Mouse (Mus musculus): ENCODE measurements at regions not wholly inside any gene's neighbourhood (a gene's known extent, or its start where the extent isn't known, plus 50 kb on each side); places are given as distances from the start of the nearest gene placed in this dataset.

DNA sequence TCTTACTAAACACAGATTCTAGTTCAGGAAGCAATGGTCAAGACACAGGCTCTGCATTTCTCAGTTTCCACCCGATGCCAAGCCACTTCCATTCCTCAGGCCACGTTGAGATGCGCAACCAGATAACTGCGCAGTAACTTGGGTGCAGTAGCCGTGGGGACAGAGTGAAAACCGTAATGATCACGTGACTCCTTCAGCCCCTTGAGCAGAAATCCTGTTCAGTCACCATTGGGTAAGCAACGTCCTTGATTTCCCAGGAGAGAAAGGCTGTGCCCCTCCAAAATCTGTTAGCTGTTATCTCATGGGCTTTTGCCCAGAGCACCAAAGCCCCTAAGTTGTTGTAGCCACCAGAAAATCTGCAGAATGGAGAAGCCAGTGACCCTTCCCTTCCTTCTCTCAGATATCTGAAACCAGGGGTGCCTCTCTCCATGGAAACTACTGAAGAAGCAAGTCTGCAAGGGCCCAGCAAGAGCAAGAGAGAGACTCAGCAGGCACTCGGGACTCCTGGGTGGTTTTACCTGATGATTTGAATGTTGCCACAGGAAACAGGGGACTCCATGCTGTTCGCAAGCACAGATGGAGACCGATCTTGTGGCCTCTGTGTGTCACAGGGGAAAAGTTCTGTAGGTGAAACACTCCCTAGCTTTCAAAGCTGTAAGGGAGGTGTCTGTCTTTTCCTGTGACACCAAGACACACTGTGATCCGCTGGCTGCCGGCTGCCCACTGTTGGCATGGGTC is 126.7 kb downstream of the Lmo4 start:
- DNase-seq (ENCODE audit: low read depth, low spot score): no peak

DNA sequence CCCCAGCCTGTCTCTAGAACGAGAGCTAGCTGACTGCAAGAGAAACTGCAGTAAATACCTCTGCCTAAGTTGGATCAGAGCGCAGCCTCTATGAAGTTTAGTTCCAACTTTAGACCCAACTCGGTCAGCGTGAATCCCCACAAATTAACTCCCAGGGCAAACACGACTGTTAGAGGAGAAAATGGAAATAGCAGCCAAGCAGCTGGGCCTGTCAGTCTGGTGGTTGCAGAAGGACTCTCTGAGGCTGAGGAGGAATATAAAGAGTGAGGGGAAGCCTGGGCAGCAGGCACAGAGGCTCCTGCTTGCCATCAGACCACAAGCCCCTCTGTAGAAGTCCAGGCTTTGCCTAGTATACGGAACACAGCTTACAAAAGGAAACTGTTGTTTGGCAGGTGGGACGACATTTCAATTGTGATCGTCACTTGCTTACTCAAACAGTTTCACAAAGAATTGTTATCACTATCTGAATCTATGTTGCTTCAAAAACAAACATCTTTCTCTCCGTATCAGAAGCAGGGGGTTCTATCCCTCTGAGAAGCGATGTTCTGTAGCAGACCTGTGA is 135.0 kb downstream of the Lmo4 start:
- DNase-seq (ENCODE audit: low read depth, low spot score): no peak

DNA sequence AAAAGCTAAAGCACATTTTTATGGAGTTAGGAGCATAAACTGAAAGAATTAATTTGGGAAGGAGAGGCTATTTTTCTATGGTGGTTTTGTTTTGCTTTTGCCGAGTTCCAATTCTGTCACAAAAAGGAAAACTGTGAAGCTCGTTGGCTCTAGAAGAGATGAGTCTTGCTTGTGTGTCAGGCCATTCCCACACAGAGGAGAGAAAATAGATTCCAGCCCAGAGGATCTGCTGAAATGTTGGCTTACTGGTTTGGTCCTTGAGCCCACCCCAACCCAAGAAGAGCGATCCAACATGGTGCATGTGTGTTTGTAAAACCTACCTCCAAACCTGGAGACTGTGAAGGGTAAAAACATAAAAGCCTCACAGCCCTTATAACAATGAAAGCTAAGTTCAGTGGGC is 138.0 kb downstream of the Lmo4 start:
- no peak for DNase-seq (ENCODE audit: low read depth, low spot score)

DNA sequence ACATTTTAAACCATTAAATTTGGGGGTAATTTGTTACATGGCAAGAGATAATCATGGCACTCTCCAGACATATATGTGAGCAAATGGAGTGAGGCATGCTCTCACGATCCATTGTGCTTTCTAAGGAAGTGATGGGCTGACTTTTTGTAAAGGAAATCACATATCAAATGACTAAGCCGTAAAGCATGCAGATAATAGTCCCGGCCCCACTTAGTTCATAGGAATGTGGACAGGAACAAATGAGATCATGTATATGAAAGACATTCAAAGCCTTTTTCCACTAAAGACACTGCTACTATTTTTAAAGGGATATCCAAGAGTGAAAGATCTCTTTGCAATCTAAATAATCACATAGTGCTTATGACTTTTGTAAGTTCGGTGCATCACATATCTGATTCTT is 146.9 kb downstream of the Lmo4 start:
- DNase-seq (ENCODE audit: low read depth, low spot score): no peak

DNA sequence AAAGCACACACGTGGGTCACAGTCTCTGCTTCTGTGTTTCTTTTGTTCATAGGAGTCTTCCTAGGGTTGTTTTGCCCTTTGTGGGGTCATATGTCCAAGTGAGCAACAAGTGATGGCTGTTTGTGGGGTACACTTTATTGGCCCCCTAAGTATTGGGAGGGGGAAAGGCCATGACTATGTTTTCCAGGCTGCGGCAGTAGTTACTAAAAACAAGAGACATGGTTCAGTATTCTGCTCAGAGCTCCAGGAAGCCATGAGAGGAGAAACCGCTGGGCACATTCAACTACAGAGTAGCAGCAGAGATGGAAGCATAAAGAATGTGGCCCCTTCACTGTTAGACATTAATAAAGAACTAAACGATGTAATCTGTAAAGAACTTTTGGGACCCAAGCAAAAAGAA is 154.7 kb downstream of the Lmo4 start:
- no peak for DNase-seq (ENCODE audit: low read depth, low spot score)

DNA sequence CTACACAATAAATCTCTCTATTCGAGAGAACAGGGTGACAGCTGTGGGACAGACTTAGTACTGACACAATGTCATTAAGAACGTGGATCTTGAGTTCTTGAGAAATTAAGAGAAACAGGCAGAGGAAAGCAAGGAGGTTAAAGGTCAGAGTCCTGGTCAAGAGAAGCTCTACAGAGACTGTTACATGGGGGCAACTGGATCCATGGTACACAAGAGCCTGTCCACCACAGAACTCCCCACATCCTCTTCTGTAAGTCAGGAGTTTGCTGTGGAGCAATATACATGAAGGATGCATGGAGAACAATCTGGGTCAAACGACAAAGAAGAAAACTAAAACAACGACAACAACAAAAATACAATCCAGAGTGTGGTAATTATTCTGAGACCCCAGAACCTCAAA is 155.8 kb downstream of the Lmo4 start:
- DNase-seq (ENCODE audit: low read depth, low spot score): no peak

DNA sequence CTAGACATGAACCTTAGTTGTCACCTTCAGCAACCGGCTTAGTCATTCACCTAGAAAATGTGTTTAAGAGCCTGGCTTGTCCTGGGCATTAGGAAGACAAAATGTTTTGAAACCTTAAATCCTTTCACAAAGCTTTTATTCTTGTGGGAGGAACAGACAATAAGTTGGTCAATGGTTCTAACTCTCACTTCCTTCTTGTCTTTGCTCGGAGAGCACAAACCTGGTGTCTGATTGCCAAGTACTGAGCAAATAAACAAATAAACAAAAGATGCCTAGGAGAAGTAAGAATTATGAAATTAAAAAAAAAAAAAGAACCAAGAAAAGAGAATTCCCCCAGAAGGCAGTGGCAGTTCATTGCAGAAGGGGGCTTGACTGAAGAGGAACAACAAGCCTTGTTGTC is 160.7 kb downstream of the Lmo4 start:
- no peak for DNase-seq (ENCODE audit: low read depth, low spot score)

DNA sequence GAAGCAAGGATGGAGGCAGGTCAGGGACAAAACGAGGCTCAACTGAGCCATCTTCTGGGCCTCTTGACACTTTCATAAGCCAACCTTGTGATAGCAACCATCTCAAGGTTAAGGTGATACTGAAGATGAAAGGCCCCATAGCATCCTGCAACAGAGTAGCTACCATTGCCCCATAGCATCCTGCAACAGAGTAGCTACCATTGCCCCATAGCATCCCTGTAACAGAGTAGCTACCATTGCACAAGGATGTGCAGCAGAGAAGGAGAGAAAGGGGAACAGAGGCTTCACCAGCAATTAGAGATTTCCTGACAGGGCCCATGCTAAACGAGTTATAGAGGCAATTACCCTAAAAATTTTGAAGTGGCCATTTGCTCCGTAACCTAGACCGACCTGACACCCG is 163.2 kb downstream of the Lmo4 start:
- no peak for DNase-seq (ENCODE audit: low read depth, low spot score)

DNA sequence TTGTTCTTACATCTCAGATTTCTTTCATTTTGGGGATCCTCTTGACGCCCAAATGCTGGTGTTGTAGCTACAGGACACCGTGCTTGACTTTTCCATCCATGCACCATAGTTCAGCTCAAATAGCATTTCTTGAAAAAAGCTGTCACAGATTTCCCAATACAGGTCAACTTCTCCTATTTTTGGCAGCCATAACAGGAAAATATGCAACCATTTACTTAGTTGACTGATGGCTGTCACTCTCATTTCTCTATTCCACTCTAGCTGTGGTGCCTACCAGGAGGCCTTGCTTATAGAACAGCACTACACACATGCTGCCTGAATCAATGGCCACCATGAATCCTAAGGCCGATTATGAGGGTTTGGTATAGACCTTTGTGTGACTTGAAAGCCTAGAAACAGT is 165.5 kb downstream of the Lmo4 start:
- DNase-seq (ENCODE audit: low read depth, low spot score): no peak

DNA sequence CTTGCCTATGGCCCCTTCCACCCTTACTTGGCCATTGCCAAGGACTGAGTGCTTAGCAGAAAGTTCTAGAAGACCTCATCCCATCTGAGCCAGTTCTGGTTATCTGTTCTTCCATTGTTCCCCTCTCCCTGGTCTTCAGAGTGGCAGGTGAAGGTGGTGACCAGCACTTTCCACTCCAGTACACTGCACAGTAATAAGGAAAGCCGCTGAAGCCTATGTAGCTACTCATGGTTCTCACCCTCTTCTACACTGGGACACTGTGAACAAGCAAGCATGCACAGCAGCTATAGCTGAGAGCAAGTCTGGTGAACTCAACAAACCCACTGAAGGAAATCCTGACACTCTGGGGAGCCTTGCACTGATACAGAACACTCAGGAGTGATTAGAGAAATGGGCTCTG is 175.4 kb downstream of the Lmo4 start:
- DNase-seq (ENCODE audit: low read depth, low spot score): no peak

DNA sequence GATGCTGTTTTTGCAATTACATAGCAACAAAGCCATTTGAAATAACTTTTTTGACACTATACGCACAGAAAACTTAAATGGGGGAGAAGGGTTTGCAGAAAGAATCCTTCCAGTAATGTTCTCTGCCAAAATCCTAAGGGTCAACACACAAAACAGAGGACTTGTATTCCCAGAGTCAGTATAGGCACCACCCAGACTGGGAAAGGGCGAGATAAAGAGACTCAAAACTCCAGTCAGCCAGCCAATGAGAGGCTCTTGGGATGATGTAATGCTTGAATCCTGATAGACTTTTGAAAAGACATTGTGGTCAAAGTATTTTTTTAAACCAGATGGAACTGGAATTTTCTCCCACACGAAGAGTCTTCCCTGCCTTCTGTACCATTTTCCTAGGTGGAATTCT is 175.9 kb downstream of the Lmo4 start:
- DNase-seq (ENCODE audit: low read depth, low spot score): no peak

DNA sequence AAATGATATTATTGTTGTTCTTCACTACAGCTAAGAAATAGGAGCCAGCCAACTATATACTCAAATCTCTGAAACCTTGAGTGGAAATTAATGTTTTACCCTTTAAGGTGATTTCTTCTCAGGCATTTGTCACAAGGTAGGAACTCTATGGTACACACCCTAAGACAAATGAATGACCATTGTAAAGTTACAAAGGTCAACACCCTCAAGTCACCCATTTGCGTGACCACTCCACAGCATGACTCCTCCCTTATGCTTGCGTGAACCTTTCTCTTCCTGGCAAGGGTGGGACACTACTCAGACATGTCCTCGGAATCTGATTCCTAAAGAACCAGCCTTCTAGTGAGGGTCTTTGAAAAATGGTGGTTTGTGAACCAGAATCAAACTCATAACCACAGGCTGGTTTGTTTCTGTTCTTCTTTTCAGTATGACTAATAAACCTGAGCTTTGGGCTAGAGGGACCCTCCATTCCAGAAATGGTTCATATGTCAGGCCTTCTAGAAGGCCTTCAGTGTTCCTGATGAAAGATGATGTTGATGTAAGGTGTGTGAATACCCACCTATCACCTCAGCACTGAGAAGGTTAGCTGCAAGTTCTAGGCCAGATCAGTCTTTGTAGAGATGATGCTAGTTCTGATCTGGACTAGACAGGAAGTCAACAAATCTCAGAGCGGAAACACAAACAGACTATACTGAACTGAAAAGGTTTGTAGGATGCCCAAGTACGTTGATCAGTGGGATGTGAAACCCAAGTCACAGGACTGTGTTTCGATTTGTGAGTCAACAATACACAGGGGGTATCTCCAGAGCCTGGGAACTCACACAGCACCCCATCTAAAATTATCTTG is 177.7 kb downstream of the Lmo4 start:
- no peak for DNase-seq (ENCODE audit: low read depth, low spot score)

DNA sequence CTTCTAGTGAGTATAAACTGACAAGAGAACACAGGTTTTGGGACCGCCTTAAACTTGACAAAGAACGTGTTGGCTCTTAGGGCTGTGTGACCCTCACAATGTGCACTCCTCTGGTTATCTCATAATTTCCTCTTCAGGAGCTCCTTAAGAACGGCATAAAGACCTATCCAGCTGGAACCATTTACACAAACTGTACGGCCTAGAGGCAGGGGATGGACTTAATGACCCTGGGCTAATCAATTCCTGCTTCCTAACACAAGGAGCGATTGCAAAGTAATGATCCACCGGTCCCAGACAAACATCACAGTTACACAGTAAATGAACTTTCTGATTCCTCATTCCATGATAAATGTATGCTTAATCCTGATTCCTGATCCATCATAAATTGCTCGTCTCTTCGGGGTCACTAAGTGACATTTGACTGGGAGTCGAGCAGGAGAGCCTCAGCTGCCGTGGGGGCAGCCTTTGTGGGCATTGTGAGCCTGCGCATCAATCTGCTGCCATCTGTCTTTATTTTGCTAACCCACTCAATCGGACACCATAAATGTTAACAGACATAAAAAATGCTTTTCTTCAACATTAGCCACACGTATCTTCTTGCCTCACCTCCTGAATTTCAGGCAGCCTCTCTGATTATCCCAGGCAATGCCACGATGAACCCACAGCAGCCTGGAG is 179.4 kb downstream of the Lmo4 start:
- DNase-seq (ENCODE audit: low read depth, low spot score): no peak

DNA sequence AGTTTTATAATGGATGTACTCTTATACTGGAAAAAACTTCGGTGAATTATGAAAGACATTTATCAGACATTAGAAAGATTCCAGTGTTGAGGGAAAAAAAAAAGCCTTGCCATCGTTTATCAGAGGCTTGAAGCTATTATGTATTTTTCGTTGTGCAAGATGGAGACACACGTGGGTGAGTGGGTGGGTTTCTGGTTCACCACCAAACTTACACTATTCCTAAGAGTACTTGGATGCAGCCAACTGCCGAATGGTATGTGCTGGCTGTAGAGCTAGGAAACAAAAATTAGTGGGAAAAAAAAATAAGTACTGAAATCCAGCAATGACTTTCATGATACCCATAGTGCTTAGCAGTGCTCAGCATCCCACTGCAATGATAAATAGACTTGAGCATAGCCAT is 180.8 kb downstream of the Lmo4 start:
- DNase-seq (ENCODE audit: low read depth, low spot score): no peak

DNA sequence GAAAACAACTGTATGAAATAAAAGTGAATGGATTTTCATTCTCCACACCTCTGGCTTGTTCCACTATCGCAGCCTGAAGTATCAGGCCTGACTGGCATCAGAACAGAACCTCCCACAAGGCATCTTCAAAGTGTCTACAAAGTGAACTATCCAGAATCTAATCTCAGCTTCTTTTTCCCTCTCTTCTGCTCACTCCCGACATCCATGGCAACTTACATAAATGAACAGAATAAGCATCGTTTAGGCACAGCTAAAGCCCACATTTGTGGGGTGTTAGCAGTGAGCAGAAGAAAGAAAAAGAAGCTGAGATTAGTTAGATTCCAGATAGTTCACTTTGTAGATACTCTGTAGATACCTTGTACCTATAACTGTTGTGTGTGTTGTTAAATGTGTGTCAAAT is 182.0 kb downstream of the Lmo4 start:
- DNase-seq (ENCODE audit: low read depth, low spot score): no peak

DNA sequence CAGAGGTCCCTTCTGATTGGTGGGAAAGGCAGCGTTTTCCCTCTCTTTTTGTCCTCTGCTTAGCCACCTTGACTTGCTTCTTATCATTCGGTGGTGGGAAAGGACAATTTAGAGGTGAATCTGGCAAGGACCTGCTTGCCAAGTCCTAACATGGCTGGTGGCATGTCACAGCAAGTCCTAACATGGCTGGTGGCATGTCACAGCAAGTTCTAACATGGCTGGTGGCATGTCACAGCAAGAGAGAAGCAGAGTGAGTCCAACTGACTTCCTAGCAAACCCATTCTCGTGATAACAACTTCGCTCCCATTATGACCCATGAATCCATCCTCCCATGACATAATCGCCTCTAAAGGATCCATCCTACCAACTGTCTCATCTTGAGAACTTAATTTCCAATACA is 183.1 kb downstream of the Lmo4 start:
- DNase-seq (ENCODE audit: low read depth, low spot score): no peak

DNA sequence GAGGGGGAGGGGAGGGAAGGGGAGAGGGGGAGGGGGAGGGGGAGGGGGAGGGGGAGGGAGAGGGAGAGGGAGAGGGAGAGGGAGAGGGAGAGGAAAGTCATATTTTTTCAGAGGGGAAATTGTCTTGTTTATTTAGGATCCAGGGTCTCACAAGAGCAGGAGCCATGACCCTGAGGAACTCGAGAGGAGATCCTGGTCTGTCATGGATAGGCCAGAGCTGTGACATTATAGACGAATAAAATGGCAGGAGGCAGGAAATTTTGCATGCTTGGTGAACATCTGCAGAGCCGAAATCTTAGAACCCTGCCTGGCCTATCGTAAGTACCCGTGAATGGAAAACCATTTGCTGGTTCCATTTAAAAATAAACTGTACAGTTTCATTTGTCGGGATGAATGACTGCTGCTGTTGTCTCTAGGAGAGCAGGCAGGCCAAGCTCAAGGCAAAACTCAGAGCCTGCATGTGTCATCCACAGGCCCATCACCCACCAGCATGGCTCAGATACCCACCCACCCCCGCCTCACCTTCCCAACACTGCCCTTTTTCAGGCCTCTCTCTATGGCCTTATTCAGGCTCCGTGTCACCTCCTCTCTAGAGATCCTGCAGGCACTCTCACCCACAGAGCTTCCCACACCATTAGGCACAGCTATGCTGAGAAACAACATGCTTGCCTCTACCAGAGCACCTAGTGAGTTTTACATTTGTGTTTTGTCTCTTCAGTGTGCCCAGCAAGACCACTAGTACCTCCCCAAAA is 184.7 kb downstream of the Lmo4 start:
- DNase-seq (ENCODE audit: low read depth, low spot score): no peak

DNA sequence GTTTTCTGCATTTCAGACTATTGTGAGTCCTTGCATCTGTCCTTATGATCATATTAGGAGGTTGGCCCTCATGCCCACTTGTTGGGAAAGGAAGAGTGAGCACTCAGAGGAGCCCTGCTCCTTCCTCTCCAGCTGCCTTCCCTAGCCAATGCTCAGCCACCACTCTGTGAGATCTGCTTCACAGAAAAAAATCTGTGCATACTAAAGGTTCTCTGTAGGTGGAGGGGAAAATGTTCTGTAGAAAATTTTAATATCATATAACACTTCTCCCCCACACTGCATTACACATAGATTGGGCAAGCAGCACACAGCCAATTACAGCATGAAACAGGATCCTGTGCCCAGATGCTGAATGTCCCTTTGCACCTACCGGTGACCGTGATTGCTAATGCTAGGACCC is 185.7 kb downstream of the Lmo4 start:
- DNase-seq (ENCODE audit: low read depth, low spot score): no peak

DNA sequence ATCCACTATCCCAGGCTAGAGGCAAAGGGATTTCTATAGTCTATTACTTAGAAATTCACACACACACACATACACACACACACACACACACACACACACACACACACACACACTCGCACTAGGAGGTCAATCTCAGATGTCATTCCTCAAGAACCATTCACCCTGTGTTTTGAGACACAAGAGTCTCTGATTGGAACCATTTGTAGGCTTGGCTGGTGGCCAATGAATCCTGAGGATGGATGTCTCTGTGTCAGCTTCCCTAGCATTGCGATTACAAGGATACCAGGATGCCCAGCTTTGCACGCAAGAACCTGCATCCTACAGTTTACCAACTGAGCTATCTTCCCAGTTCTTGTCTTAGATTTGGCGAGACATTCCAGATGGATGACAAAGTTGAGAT is 186.5 kb downstream of the Lmo4 start:
- DNase-seq (ENCODE audit: low read depth, low spot score): no peak

DNA sequence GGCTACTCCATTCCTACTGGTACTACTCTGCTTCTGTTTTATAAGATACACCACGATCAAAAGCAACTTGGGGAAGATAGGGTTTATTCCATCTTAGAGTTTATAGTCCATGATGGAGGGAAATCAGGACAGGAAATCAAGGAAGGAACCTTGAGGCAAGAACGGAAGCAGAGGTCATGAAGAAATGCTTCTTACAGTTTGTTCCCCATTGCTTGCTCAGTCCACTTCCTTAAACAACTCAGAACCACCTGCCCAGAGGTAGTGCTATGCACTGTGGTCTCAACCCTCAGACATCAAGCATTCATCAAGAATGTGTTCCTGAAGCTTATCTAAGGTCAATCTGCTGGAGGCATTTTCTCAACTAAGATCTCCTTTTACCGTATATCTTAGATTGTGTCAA is 189.8 kb downstream of the Lmo4 start:
- no peak for DNase-seq (ENCODE audit: low read depth, low spot score)

DNA sequence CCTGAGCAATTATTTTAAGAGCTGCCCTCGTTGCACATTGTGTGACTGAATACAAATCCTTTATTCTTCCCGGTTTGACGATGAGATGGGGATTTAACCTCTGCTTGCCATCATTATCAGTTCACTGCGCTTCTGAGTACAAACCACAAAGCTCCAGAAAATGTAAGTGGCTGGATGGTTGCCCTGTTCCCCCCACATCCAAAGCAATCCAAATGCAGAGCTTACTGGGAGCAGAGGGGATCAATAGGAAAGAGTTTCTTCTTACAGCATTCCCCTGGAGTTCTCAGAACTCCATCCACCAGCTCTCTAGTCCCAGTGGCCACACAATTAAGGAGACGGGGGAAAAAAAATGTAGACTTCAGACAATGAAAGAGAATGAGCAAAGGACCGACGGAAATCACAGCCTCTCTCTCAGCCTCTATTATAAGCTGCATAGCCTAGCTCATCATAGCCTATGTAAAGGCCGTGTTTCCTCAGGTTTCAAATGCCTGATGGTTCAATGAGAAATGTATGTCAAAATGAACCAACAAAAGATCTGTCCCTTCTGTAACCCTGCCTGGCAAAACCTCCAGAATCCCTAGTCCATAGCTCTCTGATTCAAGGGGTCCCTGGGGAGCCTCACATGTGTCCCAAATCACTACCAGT is 191.4 kb downstream of the Lmo4 start:
- DNase-seq (ENCODE audit: low read depth, low spot score): no peak
